Mouse (Mus musculus) bone marrow, adult 2 months (tissue): ENCODE results near the gene Cep95.
"Not testable (repeated sequence)": the region's sequence is repeated elsewhere in the genome, so short reads cannot be mapped to it uniquely, and the experiment has no call there.

Experiments used
- CTCF ChIP-seq: fragments of 200-500 bp; IDR thresholded peaks from 2 replicates; pipeline ENCODE4 v1.5.1; 2011; ENCODE audit warnings: low read length, control low read depth; ENCODE audit not compliant: control insufficient read depth, insufficient read depth
- POLR2A ChIP-seq: fragments of 200-500 bp; IDR thresholded peaks from 2 replicates; pipeline ENCODE4 v1.6.1; 2011; ENCODE audit warnings: low read depth, mild to moderate bottlenecking, control low read depth, low read length, borderline replicate concordance; ENCODE audit not compliant: control insufficient read depth

GRCm38 (mm10) chr11:106740724-106741123 lies 48.3 kb upstream of the Cep95 start:
- not testable (repeated sequence) for TF ChIP-seq CTCF, POLR2A
